Mouse (Mus musculus): ENCODE data around the gene Cela1. TPM values are rescaled to one million over a fixed set of nuclear protein-coding genes. Genes with fewer than 3 reads are reported as not detected.

Gene Cela1
- total RNA-seq (2021), result 10 to 100 TPM; 60.2 to 64.9 TPM
- long read RNA-seq, experiment 1, transcript Cela1-201 (8 exons, 1,108 nt), result major isoform, 29 of 74 reads
- long read RNA-seq, experiment 1, partial matches to known transcripts, result 43 of 74 reads
- long read RNA-seq, experiment 1, other reads (novel, unspliced or antisense), result 2 of 74 reads
- long read RNA-seq, experiment 2, transcript Cela1-208 (3 exons, 887 nt), result minor isoform, 6 of 314 reads
- long read RNA-seq, experiment 2, transcript Cela1-201 (8 exons, 1,108 nt), result major isoform, 230 of 314 reads
- long read RNA-seq, experiment 2, partial matches to known transcripts, result 53 of 314 reads
- long read RNA-seq, experiment 2, other reads (novel, unspliced or antisense), result 25 of 314 reads

DNA sequence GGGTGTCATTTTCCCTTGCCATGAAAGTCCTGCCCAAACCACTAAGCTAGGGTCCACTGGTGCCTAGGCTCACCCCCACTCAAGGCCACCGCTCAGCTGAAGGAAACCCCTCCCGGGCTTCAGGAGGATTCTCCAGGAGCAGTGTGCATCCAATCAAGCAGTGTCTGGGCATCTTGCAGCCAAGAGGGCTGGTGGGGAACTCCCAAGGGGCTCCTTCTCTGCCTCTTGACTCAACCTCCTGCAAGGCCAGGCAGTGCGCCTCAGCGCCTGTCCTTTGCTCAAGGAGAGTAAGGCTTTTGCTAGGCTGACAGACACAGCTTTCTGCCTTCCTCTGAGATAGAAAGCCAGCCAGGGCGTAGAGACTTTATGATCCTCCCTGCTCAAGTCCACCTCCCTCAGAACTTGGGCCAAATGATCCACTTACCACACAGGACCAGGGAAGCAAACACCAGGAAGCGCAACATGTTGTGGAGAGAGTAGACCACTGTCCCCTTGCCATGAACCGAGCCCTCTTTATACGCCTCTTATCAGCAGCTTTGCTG, at the start of gene Cela1:
Gene Cela1, minus strand, starts transcription at position 492 of the 542 bp plus-strand sequence.
- peak; percentile 35 to 43 for DNase-seq

DNA sequence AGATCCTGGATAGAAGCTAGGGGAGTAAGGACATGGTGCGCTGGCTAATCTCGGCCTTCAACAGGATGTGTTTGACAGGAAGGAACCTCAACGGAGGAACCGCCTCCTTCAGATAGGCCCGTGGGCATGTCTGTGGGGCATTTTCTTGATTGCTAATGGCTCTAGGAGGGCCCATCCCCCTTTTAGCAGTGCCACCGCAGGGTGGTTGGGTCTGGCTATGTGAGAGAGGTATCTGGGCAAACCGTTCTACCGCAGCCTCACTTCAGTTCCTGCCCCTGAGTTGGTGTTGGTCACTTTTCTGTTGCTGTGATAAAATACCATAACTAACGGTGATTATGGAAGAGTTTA, 48.2 kb upstream of the Cela1 start:
- DNase-seq, result no peak

DNA sequence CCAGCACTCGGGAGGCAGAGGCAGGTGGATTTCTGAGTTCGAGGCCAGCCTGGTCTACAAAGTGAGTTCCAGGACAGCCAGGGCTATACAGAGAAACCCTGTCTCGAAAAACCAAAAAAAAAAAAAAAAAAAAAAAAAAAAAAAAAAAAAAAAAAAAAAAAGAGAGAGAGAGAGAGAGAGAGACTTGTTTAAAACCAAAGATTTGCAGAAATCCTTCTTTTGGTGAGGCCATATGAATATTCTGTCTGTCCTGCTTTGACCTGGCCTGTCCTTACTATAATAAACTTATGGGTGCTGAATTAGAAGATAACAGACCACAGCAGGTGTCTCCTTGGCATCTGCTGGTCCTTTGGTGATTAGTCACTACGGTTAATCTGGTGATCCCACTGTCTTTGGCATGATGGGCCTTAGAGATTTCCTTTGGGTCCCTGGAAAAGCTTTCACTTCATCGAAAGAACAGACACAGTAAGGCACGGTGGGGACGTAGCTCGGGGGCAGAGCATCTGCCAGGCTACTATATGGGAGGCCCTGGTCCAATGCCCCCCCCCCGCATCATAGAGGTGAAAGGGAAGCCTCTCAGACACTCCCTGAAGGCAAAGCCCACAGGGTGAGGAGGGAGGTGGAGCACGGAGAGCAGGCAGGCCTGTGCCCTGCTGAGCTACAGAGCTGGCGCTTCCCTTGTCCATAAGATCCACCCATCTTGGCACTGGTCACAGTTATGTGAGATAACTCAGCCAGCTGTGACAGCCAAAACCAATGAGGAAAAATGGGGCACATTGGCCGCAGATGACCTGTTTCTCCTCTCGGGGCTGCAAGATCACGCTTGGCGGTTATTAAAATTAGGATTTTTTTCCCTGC, 47.6 kb upstream of the Cela1 start:
- DNase-seq, result peak in 1 of 2 experiments; percentile 37

DNA sequence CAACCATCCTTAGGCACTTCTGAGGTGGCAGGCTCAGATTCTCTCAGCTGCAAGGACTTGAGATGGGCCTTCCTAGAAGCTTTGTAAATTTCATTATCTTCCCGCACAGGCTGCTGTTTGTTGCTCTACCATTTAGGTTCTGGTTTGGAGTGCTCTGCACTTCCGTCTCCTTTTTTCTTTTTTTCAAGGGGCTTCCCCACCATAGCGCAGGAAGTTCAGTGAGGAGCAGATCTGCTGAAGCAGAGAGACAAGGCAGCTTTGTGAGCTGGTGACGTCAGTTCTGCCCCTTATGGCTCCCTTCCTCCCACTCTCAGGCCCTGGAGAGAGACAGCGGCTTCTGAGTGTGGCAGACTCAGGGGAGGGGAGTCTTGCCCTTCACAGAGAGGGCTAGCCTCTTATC, 44.9 kb upstream of the Cela1 start:
- DNase-seq, result peak in 1 of 2 experiments; percentile 16

DNA sequence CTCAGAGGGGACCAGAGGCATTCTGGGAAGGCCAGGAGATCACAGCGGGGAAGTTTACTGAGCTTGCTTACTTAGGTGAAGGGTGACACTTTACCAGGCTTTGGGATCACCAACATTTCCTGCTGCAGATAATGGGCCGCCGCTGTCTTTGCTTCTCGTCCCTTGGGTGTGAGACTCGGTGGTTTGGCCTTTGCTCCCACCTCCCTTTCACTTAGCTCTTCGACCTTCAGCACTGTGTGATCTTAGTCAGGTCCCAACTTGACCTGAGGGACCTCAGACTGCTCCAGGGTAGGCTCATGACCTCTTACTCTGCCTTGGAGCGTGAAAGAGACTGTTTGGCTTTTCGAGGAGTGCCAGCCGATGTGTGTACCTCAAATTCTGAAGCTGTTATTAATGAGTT, 43.4 kb upstream of the Cela1 start:
- DNase-seq, result no peak

DNA sequence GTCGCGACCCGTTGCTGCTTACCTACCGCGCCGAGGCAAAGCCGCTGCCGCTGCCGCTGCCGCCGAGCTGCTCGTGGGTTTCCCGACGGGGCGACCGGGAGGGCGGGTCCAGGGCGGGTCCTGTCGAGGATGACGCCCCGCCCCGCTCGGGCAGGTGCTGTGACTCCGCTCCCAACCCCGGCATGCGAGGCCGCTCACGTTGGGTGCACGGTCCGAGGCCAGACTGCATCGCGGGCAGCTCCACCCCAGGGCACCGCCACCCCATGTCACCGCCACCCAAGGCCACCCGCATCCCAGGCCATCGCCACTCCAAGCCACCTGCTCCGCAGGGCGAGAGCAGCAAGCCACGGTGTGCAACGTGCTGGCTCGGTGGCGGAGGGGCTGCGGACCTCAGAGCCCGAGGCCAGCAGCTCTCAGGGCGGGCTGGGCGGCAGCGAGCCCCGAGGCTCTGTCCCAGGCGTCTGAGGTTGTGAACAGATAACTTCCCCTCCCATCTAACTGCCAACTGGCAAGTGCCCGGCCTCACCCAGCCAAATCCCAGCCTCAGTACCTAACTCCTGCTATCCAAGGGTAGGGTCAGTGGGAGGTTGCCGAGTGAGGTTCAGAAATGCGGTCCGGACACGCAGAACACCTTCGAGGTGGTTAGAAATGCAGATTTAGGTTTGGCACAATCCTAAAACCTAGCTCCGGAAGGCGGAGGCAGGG, 41.7 kb upstream of the Cela1 start, which contains the start of gene Galnt6:
Gene Galnt6, minus strand, starts transcription at position 96 of the 705 bp plus-strand sequence.
- peak; percentile 31 to 52 for DNase-seq

DNA sequence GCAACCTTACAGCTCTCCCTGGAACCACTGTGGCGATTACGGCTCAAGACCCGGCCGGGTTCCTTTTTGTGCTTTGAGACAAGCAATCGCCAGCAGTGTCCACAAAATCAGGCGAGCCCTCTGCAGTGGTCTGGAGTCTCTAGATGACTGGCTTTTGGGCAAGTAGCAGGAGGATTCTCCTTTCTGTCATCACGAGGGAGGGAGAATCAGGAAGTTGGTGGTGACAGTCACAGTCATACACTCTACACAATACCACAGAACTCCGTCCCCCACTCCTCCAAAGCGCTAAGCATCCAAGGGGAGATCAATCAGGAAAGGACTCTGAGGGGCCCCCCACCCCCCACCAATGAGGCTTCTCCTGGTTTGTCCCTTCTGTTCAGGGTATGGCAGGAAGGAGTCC, 40.9 kb upstream of the Cela1 start:
- no peak for DNase-seq

DNA sequence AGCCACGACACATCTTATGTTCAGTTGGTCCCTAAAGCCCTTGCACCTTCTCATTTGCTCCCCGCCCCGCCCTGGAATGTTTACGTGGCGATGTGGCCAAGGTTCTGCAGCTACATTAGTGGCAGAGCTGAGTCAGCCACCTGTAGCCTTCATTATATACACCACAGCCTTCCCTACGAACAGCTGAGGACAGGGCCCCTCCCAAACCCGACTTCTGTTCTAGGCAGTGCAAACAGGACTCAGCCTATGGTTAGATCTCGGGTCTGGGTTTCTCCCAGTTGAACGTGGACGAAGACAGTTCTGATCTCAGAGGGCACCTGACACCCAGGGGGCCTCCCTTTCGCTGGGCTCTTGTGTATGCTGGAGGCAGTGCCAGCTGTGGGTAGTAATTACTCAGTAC, 40.1 kb upstream of the Cela1 start:
- DNase-seq, result no peak

DNA sequence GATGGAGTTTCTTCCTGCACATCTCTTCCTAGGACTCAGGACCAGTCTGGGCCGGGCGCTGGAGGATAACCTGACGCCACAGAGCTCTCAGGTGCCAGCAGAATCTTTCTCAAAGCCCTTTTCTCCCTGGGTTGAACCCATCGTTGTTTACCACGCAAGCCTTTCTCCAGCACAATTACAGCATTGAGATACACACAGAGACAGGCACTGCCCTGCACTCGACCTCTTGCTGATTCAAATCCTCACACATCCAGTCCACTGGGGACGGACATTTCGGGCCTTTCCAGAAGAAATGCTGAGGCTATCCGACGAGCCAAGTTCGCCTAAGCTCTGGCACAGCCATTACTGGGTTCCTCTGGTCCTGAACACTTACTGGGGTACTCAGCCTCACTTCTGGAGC, 39.0 kb upstream of the Cela1 start:
- DNase-seq, result no peak

DNA sequence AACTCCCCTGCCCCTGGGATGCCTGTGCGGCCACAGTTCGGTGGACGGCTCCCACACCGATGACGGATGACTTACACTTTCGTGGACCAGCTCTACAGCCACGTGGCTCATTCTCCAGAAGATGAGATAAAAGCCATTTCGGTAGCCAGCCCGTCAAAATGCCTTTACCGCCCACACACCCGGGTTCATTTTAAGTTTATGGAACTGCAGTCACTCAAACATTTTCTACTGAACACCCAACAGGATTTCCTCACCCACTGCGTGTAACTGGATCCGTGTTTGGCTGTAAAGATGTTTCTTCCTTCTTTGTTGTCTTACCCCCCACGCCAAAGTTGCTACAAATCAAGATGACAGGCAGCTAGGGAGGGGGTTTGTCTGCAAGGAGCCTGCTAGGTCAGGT, 35.8 kb upstream of the Cela1 start:
- no peak for DNase-seq

DNA sequence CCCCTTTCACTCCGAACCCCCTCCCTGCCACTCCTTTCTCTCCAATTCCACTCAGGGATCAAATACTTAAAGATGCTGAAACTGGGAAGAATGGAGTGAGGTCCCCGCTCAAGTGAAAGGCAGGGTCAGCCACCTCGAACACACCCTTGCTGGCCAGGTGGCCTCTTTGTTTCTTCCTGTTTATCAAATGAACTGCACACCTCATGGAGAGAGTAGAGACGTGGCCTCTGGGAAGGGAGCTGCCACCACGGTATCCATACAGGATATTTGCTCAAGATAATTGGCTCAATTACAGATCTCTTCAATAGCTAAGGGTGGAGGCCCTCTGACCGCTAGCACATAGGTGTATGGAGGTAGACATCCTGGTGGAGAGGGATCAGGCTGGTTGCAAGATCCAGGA, 34.8 kb upstream of the Cela1 start:
- no peak for DNase-seq

DNA sequence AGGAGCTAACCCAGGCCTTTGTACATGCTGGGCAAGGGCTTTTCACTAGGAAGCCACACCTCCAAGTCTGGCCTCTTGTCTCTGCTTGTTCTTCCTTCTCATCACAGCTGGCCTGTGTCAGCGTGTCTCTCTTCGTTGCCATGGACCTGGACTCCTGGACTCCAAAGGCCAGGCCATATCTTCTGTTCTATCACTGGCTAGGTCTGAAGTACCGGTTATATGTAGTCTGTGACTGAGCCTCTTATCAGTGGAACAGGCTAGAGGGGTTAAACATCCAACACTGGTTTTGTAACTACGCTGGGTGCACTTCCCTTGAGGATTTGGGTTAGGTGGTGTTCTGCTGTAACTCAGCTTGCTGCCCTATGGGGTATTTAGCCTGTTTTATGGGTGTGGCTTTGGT, 34.3 kb upstream of the Cela1 start:
- no peak for DNase-seq

DNA sequence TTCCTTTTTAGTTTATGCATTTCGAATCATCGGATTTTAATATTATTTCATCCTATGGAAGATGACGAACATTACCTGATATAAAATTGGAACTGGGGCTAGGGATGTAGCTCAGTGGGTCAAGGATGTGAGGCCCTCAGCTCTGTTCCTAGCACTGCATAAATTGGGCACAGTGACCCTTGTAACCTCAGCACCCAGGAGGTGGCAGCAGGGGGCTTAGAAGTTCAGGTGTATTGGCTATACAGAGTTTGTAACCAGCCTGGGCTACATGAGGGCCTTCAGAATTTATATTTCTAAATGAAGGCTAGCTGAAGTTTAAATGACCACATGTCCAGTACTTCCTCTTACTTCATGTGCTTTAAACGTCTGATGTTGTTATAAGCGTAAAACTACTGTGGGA, 33.7 kb upstream of the Cela1 start:
- DNase-seq, result no peak

DNA sequence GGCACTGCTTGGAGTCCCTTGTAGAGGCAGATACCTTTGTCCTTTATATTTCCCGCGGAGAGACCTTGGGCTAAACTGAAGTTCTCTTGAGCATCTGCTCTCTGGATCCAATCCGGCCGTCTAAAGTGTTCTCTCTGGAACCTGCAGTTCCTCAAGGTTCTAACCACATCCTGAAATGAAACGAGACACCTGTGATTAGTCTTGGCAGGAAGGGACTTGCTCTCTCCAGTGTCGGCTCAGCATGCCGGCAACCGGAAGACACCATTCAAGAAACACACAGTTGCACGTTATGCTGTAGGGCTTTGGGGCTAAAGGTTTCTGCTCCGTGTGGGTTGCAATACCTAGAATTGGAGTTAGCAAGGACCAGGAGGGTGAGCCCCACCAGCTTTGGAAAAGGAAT, 32.3 kb upstream of the Cela1 start:
- DNase-seq, result no peak

DNA sequence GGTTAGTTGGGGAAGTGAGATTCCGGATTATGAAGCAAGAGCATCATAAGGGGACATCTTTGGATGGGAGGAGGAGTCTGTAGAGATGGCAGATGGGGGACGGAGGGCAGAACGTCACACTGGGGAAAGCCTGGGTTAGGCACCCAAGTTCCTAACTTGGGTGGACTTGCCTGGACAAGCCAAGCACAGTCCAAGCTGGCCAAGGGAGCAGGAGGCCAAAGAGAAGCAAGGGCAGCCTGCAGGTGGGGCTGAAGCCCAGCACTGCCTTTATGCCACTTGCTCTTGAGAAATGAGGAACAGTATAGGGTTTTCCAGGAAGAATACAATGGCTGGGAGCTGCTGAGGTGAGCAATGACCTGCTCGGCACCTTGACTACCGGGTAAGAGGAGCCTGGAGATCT, 31.5 kb upstream of the Cela1 start:
- no peak for DNase-seq

DNA sequence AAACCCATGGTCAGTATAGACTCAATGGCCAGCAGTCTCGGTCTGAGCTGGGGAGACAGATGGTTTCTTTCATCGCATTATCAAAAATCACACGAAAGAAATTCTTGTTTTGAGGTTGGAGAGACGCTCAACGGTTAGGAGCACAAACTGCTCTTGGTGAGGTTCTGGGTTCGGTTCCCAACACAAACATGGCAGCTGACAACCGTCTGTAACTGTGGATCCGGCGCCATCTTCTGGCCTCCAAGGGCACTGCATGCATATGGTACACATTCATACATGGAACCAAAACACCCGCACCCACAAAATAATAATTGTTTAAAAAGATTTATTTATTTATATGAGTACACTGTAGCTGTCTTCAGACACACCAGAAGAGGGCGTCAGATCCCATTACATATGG, 30.9 kb upstream of the Cela1 start:
- DNase-seq, result no peak

DNA sequence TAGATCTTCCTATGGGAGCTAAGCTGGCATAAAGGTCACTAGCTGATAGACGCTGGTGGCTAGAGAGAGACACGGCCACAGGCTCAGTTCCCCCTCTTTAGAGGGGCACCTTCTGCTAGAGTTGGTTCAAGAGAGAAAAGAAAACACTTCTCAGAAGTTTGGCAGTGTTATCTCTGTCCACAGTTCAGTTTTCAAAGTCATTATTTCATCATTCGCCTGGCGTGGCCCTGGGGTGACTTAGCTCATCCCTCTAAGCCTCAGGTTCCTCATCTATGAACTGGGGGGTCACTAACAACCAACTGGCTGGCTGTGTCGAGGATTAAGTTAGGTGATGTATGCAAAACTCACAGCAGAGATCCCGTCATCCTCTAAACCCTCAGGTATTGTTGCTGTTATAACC, 30.2 kb upstream of the Cela1 start:
- DNase-seq, result no peak

DNA sequence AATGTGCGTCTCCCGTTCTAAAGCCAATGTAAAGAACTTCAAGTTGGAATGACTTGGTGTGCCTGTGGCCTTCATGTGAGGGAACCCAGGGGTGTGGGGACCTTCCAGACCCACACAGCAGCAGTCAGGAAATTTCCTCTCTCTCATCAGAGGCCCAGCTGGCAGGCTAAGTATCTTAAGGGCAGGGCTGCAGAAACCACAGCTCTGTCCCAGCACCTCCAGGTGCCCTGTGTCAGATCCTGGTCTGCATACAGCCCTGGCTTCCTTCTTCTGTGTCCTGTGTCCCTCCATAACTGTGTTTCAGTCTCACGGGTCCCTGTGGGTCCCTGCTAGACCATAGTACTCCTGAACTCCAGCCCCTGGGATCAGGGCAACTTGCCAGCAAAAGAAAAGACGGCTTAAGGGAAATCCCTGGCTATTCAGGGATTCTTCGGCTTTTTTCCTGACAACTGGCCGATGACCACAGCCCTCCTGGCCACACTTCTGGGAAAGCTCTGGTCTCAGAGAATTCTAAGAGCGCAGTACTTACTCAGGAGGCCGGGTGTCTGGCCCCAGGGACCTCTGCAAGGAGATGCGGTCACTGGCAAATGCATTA, 27.8 kb upstream of the Cela1 start:
- DNase-seq, result no peak

DNA sequence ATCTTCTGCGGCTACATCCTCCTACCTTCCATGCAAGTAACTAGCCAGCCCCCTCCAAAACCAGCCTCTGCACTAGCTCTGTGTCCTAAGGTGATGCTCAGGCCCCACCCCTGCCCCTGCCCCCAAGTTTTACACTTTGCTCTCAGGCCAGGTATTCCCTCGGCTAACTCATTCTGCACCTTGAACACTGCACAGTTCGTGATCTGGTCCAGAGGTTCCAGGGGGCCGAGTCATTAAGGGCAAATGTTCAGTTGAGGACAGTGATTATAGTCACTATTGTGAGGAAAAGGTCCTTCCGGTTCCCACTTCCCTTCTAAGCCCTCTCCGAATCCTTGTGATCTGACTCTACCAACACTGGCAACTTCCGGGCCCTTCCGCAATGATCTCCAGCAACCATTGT, 26.7 kb upstream of the Cela1 start:
- DNase-seq, result no peak

DNA sequence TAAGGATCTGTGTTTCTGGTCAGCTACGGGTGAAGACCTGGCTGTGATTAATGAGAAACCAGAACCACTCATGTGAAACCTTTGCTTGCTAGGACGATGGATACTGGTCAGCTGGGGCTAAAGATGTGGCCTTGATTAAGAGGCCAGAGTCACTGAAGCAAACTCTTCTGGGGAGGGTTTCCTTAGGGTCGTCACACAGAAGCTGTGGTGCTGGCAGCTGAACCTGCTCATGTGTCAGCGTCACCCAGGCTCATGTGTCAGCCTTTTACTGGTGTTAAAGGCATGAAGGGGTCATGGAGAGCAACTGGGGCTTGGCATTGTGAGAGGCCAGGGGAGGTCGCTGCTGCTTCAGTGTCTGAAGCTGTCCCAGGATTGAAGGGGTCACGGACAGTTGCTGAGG, 23.1 kb upstream of the Cela1 start:
- DNase-seq, result no peak

DNA sequence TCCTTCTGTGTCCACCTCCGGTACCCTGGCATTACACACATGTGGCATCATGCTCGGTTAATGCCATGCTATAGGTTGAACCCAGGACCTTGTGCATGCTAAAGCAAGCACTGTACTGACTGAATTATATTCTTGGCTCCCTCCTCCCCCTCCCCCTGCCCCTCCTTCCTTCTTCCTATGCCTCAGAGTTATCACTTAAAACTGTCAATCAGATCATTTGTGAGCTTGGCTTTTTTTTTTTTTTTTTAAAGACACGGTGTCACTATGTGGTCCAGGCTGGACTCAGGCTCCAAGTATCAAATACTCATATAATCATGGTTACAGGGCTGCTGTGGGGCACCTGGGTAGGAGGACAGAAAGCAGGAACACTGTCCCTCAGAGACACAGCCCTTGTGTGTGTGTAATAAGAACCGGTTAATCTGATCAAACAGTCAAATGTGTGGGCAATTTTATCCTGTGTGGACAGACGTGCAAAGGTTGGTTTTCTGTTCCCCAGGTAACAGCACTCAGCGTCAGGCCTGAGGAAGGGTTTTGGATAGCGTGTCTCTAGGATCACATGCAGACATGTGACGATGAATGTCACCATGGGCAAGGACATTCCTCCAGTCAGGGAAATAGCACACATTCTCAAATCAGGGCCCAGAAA, 20.8 kb upstream of the Cela1 start:
- DNase-seq, result no peak

DNA sequence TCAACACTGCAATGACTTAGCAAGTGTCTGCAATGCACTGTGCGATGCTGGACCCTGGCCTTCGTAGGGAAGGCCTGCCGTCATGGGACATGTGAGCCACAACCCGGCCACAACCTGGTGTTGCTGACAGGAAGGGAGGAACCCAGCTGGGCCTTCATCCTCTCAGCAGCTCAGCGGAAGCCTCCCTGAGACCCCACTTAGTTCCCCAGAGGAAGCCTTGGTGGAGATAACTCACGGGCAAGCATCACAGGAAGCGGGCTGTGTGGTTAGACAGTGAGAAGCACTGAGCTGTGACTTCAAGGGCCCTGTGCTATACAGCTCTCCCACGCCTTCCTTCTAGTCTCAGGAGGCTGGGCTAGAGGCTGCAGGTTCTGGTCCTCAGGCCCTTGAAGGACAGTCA, 18.5 kb upstream of the Cela1 start:
- DNase-seq, result no peak

Measured in adrenal gland, postnatal 36 days (tissue).